Mouse (Mus musculus) brain, embryonic 18.5 days (tissue): ENCODE results near the gene Foxn1.

Experiments used
- DNase-seq: peaks from one replicate; pipeline ENCODE4 v3.0.0-alpha.2; 2012; ENCODE audit warnings: low read depth, low spot score

Foxn1 gene

GRCm38 (mm10) chr11:78386508-78387043 lies at the start of gene Foxn1:
Foxn1 (minus strand) TSS chr11:78386558.
- no peak for DNase-seq

DNA sequence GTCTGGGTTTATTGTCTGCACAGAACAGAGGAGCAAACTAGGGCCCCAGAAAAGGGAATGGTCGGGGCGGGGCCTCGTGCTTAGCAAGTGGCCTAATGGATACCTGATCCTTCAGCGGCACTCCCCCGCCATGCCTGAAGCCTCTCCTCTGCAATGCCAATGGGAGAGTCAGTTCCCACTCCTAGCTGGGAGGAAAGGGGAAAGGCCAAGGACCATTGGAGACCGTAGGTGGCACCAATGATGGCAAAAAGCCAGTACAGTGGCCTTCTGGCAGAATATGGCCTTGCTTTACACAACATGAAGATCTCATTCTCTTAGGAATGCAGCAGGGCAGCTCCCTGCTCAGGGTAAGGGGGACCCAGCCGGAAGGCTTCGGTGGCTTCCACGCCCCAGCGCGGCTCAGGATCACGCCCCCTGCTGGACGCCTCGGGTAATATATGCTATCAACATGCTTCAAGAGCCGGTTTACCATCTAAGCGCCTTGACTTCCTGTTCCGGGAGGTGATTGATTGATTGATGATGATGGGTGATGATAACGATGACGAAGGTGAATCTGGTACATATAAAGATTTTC lies 49.5 kb upstream of the Foxn1 start:
- no peak for DNase-seq

- DNase-seq, result no peak
These were observed 47.7 kb upstream of the Foxn1 start for GRCm38 (mm10) chr11:78434052-78434451.

DNA sequence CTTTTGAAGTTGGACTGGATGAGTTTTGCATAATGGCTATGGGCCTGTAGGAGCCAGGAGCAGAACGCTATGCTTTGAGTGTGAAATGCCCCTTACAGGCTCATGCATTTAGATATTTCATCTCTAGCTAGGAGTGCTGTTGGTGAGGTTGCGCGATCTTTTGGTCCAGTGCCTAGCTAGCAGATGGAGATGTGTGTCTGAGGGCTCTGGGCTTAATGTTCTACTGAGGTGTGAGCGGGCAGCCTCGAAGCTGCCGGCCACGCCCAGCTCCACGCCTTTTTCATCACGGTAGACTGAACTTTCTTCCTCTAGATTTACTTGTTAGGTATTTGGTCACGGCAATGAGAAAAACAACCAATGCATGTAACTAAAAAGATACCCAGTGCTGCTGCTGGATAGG lies 44.8 kb upstream of the Foxn1 start:
- DNase-seq, result no peak

DNA sequence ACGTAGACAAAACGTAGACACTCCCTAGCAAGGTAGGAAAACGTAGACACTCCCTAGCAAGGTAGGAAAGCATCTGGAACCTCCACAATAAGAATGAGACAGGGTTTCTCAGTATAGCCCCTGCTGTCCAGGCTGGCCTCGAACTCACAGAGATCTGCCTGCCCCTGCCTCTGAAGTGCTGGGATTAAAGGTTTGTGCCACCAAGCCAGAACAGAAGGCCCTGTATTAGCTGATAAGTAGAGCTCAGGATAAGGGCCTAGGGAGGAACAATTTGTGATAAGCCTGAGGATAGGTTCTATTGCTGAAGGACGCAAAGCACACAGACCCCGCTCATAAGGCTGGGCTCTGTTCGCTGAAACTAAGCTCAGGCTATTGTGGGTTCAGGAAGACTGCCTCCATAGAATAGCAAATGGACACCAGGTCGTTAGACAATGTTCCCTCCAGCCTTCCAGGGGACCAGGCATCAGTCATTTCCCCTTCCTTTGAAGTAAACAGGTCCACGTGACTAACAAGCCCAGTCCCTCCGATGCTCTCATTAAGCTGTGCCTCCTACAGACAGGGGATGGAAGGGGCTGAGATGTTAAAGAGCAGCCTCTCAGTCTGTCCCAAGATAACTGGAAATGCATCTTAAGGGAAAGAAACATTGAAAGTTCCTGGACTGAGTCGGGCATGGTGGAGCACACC lies 44.0 kb upstream of the Foxn1 start:
- no peak for DNase-seq

DNA sequence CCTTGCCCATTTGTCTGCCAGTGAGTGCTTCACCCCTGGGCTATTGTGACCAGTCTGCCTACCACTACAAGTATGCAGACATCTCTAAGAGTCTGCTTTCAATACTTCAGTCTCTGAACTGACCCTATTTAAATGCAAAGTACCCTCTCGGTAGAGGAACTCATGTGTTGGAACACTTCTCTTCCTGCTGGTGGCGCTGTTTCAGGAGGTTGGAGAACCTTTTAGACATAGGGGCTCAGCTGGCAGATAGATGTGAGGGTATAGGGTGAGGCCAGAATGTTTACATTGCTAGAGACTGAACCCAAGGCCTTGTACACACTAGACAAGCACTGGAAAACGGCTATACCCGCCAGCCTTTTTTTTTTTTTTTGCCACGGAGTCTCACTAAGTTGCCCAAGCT lies 42.0 kb upstream of the Foxn1 start:
- no peak for DNase-seq

GRCm38 (mm10) chr11:78427655-78428054 lies 41.3 kb upstream of the Foxn1 start:
- no peak for DNase-seq

GRCm38 (mm10) chr11:78425572-78425971 lies 39.2 kb upstream of the Foxn1 start:
- no peak for DNase-seq

DNA sequence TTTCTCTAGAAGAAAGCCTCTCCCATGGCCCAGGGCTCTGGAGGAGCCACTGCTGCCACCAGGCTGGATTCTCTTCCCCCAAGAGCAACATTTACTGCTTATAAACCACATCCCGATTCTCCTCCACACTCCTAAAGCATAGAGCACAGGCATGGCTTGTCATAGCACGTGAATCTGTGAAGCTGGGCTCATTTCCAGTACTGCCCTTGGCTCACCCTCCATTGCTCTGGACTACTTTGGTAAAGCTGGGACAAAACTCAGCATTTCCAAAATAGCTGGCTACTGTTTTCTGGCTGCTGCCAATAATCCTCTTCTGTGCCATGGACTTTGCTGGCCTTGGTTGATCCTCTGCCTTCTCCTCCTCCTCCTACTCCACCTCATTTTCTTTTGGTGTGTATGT lies 38.0 kb upstream of the Foxn1 start:
- no peak for DNase-seq

DNA sequence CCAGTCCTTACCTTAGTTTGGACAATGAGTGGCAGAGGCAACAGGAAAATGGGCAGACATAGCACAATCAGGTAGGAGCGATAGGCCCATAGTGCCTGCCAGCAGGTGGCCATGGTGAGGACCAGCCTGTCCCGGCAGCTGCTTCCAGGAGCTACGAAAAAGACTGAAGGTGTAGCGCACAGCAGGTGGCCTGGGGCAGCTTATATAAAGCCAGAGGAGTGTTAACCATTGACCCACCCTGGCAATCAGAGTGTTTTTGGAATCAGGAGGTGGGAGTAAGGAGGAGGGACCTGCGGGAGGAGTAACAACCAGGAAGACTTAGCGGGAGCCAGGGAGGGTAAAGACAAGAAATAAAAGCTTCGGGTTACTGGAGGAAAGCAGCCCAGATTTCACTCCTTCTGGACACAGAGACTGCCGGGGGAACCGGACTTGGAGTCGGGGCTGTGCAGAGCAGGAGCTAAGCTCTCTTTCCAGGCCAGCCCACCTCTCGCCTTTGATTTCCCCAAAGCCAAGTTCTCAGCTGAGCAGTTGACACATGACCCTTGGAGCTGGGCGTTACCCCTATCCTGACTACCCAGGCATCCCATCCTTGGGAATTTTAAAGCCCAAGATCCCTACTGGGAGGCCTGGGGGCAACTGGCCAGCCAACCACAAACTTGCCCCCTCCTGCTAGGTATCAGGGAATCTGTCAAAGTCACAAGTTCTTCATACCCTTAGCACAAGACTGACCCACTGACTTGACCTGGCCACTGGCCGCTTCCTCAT lies 35.9 kb upstream of the Foxn1 start, which contains the start of gene Slc13a2:
TSS of gene Slc13a2 (minus strand) at position 163 of the 765 bp plus-strand sequence.
- DNase-seq, result no peak

DNA sequence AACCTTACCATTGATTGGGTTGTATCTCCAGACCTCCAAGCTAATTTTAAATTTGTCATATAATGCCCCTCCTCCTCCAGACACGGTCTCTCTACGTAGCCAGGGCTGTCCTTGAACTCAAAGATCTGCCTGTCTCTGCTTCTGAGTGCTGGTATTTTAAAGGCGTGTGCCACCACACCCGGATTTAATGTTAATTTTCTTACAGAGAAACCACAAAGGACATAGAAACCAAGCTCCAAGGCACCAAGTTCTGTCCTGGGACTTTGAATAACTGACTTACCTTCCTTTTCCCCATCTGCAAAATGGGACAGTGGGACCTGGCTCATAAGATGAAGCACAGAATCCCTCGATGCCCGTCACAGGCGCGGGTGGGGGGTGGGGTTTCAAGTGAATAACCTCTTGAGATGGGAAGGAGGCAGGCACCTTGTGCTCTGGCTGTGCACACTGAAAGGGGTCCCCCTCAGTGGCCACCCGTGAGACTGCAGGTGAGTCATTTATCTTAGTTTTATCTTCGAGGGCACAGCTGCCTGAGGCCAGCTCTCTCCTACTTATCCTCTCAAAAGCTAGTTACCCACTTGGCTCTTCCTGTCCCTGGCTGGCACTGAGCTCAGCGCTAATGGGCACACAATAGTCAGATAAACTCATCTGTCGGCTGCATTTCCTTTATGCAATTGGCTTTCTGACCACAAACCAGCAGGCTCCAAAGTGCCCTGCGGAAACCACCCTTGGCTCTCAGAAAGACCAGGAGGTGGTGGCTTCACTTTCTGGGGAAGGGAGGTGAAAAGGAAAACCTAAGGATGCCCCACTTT lies 35.0 kb upstream of the Foxn1 start:
- no peak for DNase-seq

- no peak for DNase-seq
These were observed 34.0 kb upstream of the Foxn1 start for GRCm38 (mm10) chr11:78420263-78420889.

DNA sequence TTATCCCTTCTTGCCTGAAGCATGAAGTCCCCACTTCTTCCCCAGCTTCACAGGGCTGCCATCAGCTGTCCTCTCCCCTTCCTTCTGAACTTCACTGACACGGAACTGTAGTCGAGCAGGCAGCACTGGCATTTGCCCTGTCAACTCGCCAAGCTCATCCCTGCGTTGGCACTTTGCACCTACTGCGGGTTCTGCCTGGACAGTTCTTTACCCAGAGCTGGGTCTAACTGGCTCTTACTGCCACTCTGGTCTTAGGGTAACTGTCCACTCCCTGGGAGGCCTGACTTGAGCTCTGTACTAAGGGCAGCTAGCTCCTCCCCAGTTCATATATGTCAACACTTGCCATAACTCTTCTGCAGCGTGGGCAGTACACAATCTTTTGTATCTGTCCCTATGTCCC lies 30.5 kb upstream of the Foxn1 start:
- DNase-seq, result no peak

- DNase-seq, result no peak
These were observed 26.5 kb upstream of the Foxn1 start for GRCm38 (mm10) chr11:78412861-78413260.

DNA sequence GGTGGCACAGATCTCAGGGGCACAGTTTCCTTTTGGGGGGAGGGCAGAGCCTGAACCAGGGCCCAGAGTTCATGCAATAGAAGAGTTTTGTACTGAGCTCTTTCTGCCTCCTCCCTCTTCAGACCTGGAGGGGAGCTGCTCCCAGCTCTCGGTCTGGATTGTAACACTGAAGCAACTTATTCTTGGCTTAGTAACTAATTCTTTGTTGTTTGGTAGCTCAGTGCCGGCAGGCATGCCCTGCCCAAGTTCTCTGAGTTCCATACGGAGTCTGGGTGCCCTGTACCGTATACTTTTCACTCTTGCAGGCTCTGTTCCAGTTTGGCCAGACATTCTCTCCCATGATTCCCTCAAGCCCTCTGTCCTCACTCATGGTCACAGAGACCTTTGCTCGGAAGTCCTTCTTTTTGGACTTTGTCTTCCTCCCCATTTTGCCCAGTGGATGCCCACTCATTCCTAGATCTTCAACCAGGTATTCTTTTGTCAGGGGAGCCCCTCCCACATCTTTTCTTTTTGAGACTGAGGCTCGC lies 26.0 kb upstream of the Foxn1 start:
- DNase-seq, result no peak

DNA sequence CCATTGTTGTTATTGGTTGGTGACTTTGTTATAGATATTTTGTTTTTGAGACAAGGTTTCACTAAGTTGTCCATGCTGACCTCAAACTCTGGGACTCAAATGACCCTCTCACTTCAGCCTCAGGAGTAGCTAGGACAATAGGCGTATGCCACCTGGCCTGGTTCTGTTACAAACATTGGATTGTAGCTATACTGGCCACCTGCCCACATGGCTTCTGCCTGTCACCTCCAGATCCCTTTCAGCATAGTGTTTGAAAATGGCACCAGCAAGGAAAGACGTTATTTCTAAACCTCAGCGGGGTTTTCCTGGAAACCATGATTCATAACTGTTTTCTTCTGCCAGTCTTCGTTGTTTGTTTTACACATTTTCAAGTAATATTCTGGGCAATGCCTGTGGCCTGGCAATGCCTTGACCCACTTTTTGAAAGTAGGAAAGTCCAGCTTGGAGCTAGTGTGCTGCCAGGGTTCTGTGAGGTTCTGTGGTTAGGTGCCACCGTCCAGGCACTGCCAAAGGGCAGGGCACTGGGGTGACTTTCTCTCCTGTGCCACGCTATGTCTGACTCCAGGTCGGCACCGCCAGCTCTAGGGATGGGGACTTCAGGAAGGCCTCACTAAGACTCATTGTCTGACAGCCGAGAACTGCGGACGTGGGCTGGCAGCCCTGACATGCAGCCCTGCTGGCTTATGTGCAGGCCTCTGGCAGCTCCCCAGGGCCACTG lies 25.4 kb upstream of the Foxn1 start:
- no peak for DNase-seq

DNA sequence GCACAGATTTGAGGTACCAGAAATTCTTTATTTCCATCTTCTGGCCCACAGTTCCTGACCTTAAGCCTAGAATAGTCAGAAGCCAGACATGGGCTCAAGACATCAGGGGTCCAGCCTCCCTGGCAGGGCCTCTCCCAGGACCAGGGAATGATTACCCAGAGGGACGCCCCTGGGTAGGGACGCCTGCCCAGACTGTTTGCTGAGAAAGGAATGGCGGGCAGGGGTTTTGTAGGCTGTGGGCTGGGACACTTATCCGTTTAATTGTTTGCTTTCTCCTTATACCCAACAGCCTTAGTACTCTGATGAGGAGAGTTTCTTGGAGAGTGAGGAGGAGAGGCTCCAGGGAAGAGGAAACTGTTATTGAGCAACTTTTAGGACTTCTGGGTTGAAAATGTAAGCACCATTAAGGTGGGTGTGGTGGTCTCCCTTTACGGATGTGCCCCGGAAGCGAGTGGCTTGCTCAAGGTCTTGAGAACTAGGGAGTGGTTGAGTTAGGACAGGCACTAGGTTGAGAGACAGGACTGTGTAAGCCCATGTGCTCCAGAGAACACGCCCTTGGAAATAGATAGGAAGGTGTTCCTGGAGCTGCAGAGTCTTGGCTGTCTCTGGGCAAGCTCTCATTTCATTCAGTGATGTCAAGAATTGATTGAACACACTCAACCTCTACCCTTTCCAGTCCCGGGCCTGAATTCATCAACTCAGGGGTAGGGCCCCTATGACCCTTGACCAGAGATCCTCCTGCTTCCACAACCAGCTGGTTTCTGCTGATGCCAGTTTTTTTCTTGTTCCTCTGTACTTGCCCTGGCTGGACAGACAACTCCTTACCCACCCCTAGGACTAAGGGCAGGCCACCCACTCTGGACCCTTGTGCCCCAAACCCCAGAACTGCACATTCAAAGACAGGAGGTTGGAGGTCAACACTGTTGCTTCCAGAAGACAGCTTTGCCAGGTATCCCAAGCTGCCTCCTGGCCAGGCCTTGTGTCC lies 22.2 kb upstream of the Foxn1 start:
- no peak for DNase-seq

- no peak for DNase-seq
These were observed 15.7 kb upstream of the Foxn1 start for GRCm38 (mm10) chr11:78402062-78402461.

DNA sequence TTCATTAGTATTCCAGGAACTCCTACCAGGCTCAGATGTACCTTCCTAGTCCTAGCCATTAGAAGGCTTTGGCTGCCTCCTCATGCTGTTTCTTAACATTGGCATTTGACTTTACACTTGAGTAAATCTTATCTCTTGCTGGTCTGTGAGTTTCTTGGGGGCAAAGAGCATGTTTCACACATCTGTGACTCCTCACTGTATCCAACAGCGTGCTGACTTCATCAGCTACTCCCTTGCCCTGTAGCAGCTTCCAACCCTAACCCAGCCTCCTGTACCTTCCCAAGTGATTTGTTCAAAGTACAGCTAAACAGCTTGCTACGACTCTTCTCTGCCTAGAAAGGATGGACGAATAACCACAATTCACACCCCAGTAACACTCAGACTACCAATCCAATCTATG lies 15.1 kb upstream of the Foxn1 start:
- no peak for DNase-seq
